Mouse (Mus musculus) forebrain, embryonic 14.5 days (tissue): ENCODE results near the gene Nfia. TPM values are rescaled to one million over a fixed set of nuclear protein-coding genes. Genes with fewer than 3 reads are reported as not detected.

Source experiments
- ATAC-seq: fragments of 200-750 bp; cut with Nextera tagmentation; 2 replicates; pipeline ENCODE4 v1.8.0; 2017; ENCODE audit warnings: mild to moderate bottlenecking, moderate library complexity
- DNase-seq: peaks from one replicate; pipeline ENCODE4 v3.0.0-alpha.2; 2015; ENCODE audit warnings: low spot score
- H3K27ac ChIP-seq: fragments of 300-500 bp; sonication (generic); 2 replicates; pipeline ENCODE4 v1.5.1; 2014; ENCODE audit warnings: low read depth, mild to moderate bottlenecking, control low read depth, low read length, moderate library complexity
- H3K27me3 ChIP-seq: fragments of 300-500 bp; sonication (generic); replicated peaks from 2 replicates; pipeline ENCODE4 v1.6.1; 2014; ENCODE audit warnings: low read length, control low read depth, mixed read lengths; ENCODE audit not compliant: control insufficient read depth, insufficient read depth
- H3K36me3 ChIP-seq: fragments of 300-500 bp; sonication (generic); 2 replicates; pipeline ENCODE4 v1.6.1; 2014; ENCODE audit warnings: low read length, control low read depth; ENCODE audit not compliant: control insufficient read depth, insufficient read depth
- H3K4me1 ChIP-seq: fragments of 300-500 bp; sonication (generic); 2 replicates; pipeline ENCODE4 v1.6.1; 2014; ENCODE audit warnings: antibody characterized with exemption, low read length, control low read depth; ENCODE audit not compliant: control insufficient read depth, insufficient read depth
- H3K4me2 ChIP-seq: fragments of 300-500 bp; sonication (generic); 2 replicates; pipeline ENCODE4 v1.6.1; 2014; ENCODE audit warnings: mild to moderate bottlenecking, control low read depth, low read length
- H3K4me3 ChIP-seq: fragments of 300-500 bp; sonication (generic); 2 replicates; pipeline ENCODE4 v1.5.1; 2014; ENCODE audit warnings: low read depth, low read length, control low read depth
- H3K9ac ChIP-seq: fragments of 300-500 bp; sonication (generic); 2 replicates; pipeline ENCODE4 v1.6.1; 2014; ENCODE audit warnings: mild to moderate bottlenecking, low read length, control low read depth, moderate library complexity
- H3K9me3 ChIP-seq: fragments of 300-500 bp; sonication (generic); replicated peaks from 2 replicates; pipeline ENCODE4 v1.6.1; 2016; ENCODE audit warnings: low read length, control low read depth, mixed read lengths; ENCODE audit not compliant: control insufficient read depth
- WGBS: fragments of 180-500 bp; shearing (Covaris S2); extraction: QIAGEN DNeasy Blood & Tissue Kit; methylation state at CpG from one replicate; pipeline ENCODE4 v1.1.7; 2014; 5-methylcytosine and 5-hydroxymethylcytosine counted together
- polyA plus RNA-seq: library from polyadenylated mRNA; unstranded; fragments of >200 nt; fragmentation: Nextera tagmentation; extraction: Ambion mirVana; gene quantifications from 2 replicates; pipeline ENCODE4 v1.2.1, GENCODE M21; 2014

Nfia gene
- polyA plus RNA-seq, 1 experiment from 2014 or later, result 71.5 TPM

DNA sequence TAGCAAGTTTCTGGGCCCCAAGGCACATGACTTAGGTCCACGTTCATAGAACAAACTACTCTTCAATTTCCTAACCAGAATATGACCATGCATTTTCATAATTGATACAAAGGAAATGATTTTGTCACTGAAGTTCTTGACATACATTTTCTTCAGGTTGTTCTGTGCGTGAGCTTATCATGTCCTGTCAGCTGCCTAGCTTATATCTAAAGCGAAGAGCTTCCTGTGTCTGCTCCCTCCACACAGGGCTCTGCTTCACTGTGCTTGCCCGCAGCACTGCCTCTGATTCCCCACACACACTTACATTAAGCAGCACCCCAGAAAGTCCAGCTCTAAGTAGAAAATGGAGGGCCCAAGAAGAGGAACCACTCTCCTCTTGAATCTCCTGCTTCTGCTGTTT, 310.0 kb downstream of the Nfia start:
- Histone ChIP-seq H3K4me2 (no peak overlapping the region), H3K9ac (no peak overlapping the region), H3K4me1 (no peaks in the 10 kb centered on the region), H3K27ac (no peak overlapping the region), H3K4me3 (no peak overlapping the region), H3K27me3 (no peaks in the 10 kb centered on the region), H3K36me3 (peaks cover 22% of the 10 kb centered on the region), H3K9me3 (no peaks in the 10 kb centered on the region)
- no peak for DNase-seq
- ATAC-seq, result no peak
- WGBS, result 91% methylated on average over 4 of the region's 4 CpGs

DNA sequence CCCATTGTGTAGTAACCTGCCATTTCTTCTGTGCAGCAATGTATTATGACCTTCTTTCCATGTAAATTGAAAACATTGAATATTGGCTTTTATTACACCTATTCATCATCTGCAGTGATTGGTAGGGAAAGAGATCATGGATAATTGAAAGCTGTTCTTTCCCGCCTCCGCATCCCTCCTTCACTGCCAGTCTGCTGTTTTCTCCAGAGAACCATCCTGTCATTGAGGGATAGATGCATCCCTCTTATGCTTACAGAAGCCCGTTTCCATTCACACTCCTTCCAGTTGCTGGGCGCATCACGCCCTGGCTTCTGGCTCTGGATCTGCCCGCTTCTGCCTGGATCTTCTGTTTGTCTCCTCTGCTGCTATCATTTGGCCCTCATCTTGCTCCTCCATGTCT, 312.5 kb downstream of the Nfia start:
- 92% methylated on average over 6 of the region's 6 CpGs for WGBS
- H3K4me3 ChIP-seq, result no peak overlapping the region
- H3K27ac ChIP-seq, result no peak overlapping the region
- ATAC-seq (no peak), DNase-seq (no peak)
- no peak overlapping the region for H3K9ac ChIP-seq
- H3K4me2 ChIP-seq, result no peak overlapping the region
- H3K27me3 ChIP-seq, result no peaks in the 10 kb centered on the region
- H3K4me1 ChIP-seq, result no peaks in the 10 kb centered on the region
- H3K36me3 ChIP-seq, result peaks cover 22% of the 10 kb centered on the region
- H3K9me3 ChIP-seq, result no peaks in the 10 kb centered on the region

DNA sequence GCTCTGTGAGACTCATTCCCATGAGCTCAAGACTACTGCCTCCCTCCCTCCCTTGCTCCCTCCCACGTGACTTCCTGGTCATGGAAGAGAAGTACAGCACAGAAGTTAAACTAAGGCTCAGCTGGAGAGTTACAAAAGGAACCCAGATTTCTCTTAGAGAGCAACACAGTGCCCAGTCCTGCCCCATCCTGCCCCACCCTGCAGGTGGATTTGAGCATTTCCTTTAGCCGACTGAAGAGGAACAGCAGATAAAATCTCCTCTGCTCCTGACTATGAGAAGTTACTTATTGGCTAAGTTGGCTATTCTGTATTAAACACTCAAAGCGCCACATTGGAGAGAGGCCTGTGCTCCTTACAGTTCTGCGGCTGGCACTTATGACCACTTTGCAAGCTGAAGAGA, 314.4 kb downstream of the Nfia start:
- no peak overlapping the region for H3K9ac ChIP-seq

DNA sequence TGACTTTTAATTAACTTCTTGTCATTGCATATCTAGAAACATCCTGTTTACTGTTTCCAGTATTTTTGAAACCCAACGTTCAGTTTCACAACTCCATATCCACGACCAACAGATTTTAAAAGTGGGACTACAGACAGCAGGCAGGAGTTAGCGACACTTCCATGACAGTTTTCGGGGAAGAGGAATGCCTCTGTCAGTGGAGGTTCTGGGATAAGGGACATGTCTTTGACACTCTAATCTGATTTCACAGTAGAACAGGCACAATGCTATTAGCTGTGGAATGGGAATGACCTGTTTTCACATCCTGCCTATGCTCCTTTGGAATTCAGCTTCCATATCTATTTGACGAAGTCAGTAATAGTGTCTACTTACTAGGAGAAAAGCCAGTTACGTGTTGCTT, 317.5 kb downstream of the Nfia start:
- H3K9me3 ChIP-seq, result no peaks in the 10 kb centered on the region
- H3K4me2 ChIP-seq, result no peak overlapping the region
- DNase-seq (no peak), ATAC-seq (no peak)
- WGBS, result 69% methylated on average over 6 of the region's 6 CpGs
- H3K4me3 ChIP-seq, result no peak overlapping the region
- H3K27ac ChIP-seq, result no peak overlapping the region
- peaks cover 8% of the 10 kb centered on the region; the same call in 1 of the 2 replicates for H3K36me3 ChIP-seq
- H3K27me3 ChIP-seq, result no peaks in the 10 kb centered on the region
- no peak overlapping the region for H3K9ac ChIP-seq
- H3K4me1 ChIP-seq, result no peaks in the 10 kb centered on the region

More for the DNA sequence above, 314.4 kb downstream of the Nfia start:
- 71% methylated on average over 4 of the region's 4 CpGs for WGBS
- Histone ChIP-seq H3K36me3 (peaks cover 22% of the 10 kb centered on the region), H3K4me1 (no peaks in the 10 kb centered on the region), H3K4me3 (no peak overlapping the region), H3K27me3 (no peaks in the 10 kb centered on the region), H3K9me3 (no peaks in the 10 kb centered on the region), H3K27ac (no peak overlapping the region), H3K4me2 (no peak overlapping the region)
- no peak for ATAC-seq
- DNase-seq, result no peak

DNA sequence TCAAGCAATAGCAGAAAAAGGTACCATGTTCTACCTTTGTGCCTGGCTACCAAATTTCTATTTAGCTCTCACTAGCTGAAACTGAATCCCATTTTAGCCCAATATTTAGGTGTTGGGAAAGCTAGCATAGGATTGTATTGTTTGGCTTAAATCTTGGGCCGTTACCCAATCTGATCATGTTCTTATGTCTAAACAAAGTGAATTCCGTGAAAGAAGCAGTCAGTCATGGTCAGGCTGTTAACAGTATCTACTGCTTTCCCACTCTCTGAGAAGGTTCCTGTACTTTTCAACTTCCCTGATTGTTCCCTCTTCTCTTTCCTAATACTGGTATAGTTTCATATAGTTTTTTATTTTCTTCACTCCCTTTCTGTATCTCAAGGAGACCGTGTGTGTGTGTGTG, 318.1 kb downstream of the Nfia start:
- H3K4me2 ChIP-seq, result no peak overlapping the region
- H3K4me1 ChIP-seq, result no peaks in the 10 kb centered on the region
- no peak overlapping the region for H3K4me3 ChIP-seq
- H3K27ac ChIP-seq, result no peak overlapping the region
- WGBS, result 68% methylated on average over 3 of the region's 3 CpGs
- H3K27me3 ChIP-seq, result no peaks in the 10 kb centered on the region
- ATAC-seq (no peak), DNase-seq (no peak)
- H3K36me3 ChIP-seq, result peaks cover 5% of the 10 kb centered on the region; the same call in 1 of the 2 replicates
- H3K9me3 ChIP-seq, result no peaks in the 10 kb centered on the region
- no peak overlapping the region for H3K9ac ChIP-seq

DNA sequence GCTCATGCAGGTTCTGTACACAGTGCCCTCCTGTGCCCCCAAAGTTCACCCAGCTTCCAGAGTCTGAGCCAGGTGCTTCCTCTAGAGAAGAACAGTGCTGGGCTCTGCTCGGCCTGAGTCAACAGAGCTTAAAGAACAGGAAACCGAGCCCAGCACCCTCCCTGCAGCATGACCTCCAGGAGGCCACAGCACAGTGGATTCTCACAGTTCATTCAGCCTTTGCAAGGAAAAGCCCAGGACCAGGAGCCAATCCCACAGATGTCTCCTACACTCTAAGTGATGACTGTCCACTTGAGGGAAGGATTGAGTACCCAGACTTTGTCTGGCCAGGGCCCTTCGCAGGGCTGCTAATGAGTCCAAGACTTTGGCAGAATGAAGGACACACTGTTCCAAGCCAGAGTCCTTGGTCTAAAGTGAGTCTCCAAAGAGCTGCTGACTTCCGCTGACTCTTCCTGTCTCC, 318.9 kb downstream of the Nfia start:
- Histone ChIP-seq H3K36me3 (peaks cover 5% of the 10 kb centered on the region; the same call in 1 of the 2 replicates), H3K4me2 (no peak overlapping the region), H3K9me3 (no peaks in the 10 kb centered on the region), H3K27me3 (no peaks in the 10 kb centered on the region), H3K4me3 (no peak overlapping the region), H3K27ac (no peak overlapping the region), H3K4me1 (no peaks in the 10 kb centered on the region), H3K9ac (no peak overlapping the region)
- WGBS, result 69% methylated on average over 4 of the region's 4 CpGs
- ATAC-seq (no peak), DNase-seq (no peak)

DNA sequence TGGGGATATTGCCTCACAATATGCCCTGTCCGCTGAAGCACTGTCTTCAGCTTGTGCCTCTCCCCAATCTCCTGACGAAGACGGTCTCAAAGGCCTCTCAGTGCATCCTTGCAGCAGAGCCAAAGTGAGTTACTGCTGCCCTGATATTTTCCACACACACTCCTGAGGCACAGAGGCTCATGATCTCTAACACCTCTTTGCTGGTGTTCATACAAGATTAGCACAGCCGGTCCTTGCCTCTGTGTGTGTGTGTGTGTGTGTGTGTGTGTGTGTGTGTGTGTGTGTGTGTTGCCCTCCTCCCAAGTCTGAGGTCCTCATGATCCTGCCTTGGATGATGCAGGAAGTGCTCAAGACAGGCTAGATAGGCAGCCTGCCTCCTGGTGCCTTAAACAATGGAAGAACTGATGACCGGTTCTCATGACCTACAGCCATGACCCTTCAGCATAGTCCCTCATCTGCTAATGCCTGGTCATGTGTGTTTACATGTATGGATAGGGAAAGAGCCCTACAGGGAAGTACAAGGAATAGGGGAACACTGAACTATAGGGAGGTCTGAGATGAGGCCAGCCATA, 319.5 kb downstream of the Nfia start:
- no peak for ATAC-seq
- WGBS, result 88% methylated on average over 5 of the region's 5 CpGs
- H3K27ac ChIP-seq, result no peak overlapping the region

DNA sequence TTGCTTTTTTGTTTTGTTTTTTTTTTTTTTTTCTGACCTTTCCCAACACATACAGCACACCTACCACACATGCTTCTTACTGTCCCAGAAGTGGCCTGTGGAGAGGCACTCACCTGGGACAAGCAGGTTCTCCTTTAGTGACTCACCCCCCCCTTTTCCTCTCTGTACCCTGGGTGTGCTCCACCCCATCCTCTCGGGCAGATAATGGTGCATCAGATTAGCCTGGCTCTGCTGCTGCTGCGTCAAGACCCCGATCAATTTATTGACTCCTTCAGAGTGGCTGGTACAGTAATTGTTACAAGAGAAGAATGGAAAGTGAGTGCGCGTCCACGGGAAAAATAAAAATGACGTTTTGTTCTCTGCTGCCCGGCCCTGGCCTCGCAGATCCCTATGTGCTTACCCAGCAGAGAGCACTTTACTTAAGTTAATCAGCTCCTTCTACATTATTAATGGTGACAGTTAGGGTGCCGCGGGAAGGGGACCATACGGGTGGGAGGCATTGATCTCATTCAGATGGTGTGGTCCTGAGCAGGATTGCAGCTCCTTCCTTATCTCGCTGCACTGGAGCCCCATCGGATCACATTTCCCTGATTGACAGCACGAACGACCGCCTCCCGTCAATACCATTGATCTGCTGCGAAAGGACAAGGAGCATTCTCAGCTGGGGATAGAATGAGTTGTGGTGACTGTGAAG, 321.7 kb downstream of the Nfia start:
- H3K4me2 ChIP-seq, result 0 out of 2 replicates have a peak overlapping the region, but pooled peaks have one; percentile 20
- H3K27ac ChIP-seq, result no peak overlapping the region
- peaks cover 4% of the 10 kb centered on the region for H3K4me1 ChIP-seq
- no peaks in the 10 kb centered on the region for H3K27me3 ChIP-seq
- H3K4me3 ChIP-seq, result no peak overlapping the region
- 0 out of 2 replicates have a peak, but pooled peaks have one; percentile 35 for ATAC-seq
- no peaks in the 10 kb centered on the region for H3K9me3 ChIP-seq
- WGBS, result 20% methylated on average over 19 of the region's 19 CpGs
- H3K36me3 ChIP-seq, result peaks cover 13% of the 10 kb centered on the region; the same call in 1 of the 2 replicates
- no peak for DNase-seq
- no peak overlapping the region for H3K9ac ChIP-seq

More for the DNA sequence above, 319.5 kb downstream of the Nfia start:
- Histone ChIP-seq H3K4me1 (no peaks in the 10 kb centered on the region), H3K36me3 (peaks cover 5% of the 10 kb centered on the region; the same call in 1 of the 2 replicates), H3K4me3 (no peak overlapping the region), H3K27me3 (no peaks in the 10 kb centered on the region), H3K4me2 (no peak overlapping the region), H3K9me3 (no peaks in the 10 kb centered on the region), H3K9ac (no peak overlapping the region)
- DNase-seq, result no peak

DNA sequence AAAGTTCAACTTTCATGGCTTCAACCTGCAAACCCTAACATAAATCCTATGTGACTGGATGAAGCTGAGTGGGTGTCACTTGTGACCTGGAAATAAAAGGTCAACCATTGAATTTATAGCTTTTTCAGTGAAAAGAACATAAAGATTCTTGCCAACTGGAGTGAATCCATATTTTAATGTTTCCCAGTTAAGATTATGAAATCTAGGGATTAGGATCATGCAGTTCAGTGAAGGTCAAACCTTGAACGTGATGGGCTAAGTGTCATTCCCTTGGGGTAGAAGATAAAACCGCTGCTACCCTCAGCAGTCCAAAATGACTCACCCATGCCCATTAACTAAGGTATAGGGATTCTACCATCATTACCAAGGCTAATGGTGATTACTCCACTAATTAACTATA, 322.5 kb downstream of the Nfia start:
- Histone ChIP-seq H3K4me3 (no peak overlapping the region), H3K27me3 (no peaks in the 10 kb centered on the region), H3K4me2 (no peak overlapping the region), H3K9ac (no peak overlapping the region), H3K9me3 (no peaks in the 10 kb centered on the region), H3K27ac (no peak overlapping the region), H3K36me3 (peaks cover 13% of the 10 kb centered on the region; the same call in 1 of the 2 replicates), H3K4me1 (peaks cover 4% of the 10 kb centered on the region)
- WGBS, result 64% methylated on average over 2 of the region's 2 CpGs
- ATAC-seq (no peak), DNase-seq (no peak)
